Mouse (Mus musculus) hindbrain, embryonic 15.5 days (tissue): ENCODE measurements around the gene Hnrnph3. TPM values are rescaled to one million over a fixed set of nuclear protein-coding genes. Genes with fewer than 3 reads are reported as not detected.

Source experiments
- ATAC-seq: fragments of 200-750 bp; cut with Nextera tagmentation; 2 replicates; pipeline ENCODE4 v1.8.0; 2017; ENCODE audit warnings: low read depth, moderate number of reproducible peaks, moderate TSS enrichment; ENCODE audit not compliant: low FRiP score
- H3K27ac ChIP-seq: fragments of 300-500 bp; sonication (generic); replicated peaks from 2 replicates; pipeline ENCODE4 v1.5.1; 2015; ENCODE audit warnings: mild to moderate bottlenecking, inconsistent platforms
- H3K27me3 ChIP-seq: fragments of 300-500 bp; sonication (generic); 2 replicates; pipeline ENCODE4 v1.6.1; 2015; ENCODE audit warnings: control low read depth, inconsistent platforms
- H3K36me3 ChIP-seq: fragments of 300-500 bp; sonication (generic); 2 replicates; pipeline ENCODE4 v1.6.1; 2015; ENCODE audit warnings: control low read depth, inconsistent platforms
- H3K4me1 ChIP-seq: fragments of 300-500 bp; sonication (generic); replicated peaks from 2 replicates; pipeline ENCODE4 v1.6.1; 2015; ENCODE audit warnings: control low read depth, inconsistent platforms
- H3K4me2 ChIP-seq: fragments of 300-500 bp; sonication (generic); 2 replicates; pipeline ENCODE4 v1.6.1; 2015; ENCODE audit warnings: moderate library complexity, mild to moderate bottlenecking, inconsistent platforms
- H3K4me3 ChIP-seq: fragments of 300-500 bp; sonication (generic); 2 replicates; pipeline ENCODE4 v1.5.1; 2015; ENCODE audit warnings: mild to moderate bottlenecking, inconsistent platforms
- H3K9ac ChIP-seq: fragments of 300-500 bp; sonication (generic); 2 replicates; pipeline ENCODE4 v1.6.1; 2015; ENCODE audit warnings: inconsistent platforms
- H3K9me3 ChIP-seq: fragments of 300-500 bp; sonication (generic); 2 replicates; pipeline ENCODE4 v1.6.1; 2016; ENCODE audit warnings: control low read depth, inconsistent platforms
- WGBS: fragments of 180-500 bp; shearing (Covaris S2); methylation state at CpG from one replicate; pipeline ENCODE4 v1.1.7; 2015; 5-methylcytosine and 5-hydroxymethylcytosine counted together
- polyA plus RNA-seq: library from polyadenylated mRNA; unstranded; fragments of >200 nt; fragmentation: Nextera tagmentation; extraction: Ambion mirVana; gene quantifications from 2 replicates; pipeline ENCODE4 v1.2.1, GENCODE M21; 2015

The Hnrnph3 gene
- polyA plus RNA-seq, 1 experiment from 2014 or later = 141 TPM

DNA sequence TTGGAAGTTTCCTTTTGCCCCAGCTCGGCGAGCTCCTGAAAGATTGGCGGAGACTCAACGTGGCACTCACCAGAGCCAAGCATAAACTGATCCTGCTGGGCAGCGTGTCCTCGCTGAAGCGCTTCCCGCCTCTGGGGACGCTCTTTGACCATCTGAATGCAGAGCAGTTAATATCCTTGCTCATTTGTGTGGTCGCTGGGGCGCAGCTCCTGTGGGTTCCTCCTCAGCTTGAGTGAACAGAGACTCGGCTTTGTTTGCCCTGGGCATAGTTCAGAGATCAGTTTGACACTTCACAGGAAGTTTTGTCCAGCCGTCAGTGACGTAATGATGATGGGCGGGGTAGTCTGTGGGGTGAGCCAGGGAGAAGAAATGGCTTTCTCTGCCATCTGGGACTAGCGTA is 52.2 kb downstream of the Hnrnph3 start:
- Histone ChIP-seq H3K4me1 (no peaks in the 10 kb centered on the region), H3K36me3 (0 out of 2 replicates have a peak, but pooled peaks cover 6% of the 10 kb centered on the region), H3K4me3 (no peak overlapping the region), H3K9me3 (no peaks in the 10 kb centered on the region), H3K9ac (no peak overlapping the region), H3K27me3 (no peaks in the 10 kb centered on the region), H3K4me2 (no peak overlapping the region), H3K27ac (no peak overlapping the region)
- ATAC-seq = no peak
- WGBS = 47% methylated on average over 16 of the region's 16 CpGs

DNA sequence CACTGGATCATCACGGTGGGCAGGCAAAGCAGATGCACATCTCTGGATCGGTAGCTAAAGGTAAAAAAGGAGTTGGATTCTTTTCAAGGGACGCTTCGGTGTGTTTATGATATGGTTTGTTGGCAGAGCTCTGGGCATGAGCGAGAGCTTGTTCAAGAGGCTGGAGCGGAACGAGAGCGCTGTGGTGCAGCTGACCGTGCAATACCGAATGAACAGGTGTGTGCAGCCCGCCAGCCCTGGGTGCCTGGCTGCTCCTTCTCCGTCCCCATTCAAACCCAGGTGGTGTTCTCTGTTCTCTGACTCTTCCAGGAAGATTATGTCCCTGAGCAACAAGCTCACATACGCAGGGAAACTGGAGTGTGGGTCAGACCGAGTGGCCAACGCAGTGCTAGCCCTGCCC is 57.7 kb downstream of the Hnrnph3 start:
- H3K4me3 ChIP-seq = no peak overlapping the region
- 93% methylated on average over 15 of the region's 15 CpGs for WGBS
- H3K36me3 ChIP-seq = peaks cover 27% of the 10 kb centered on the region; the same call in 1 of the 2 replicates
- ATAC-seq = no peak
- H3K9ac ChIP-seq = no peak overlapping the region
- no peak overlapping the region for H3K27ac ChIP-seq
- no peak overlapping the region for H3K4me2 ChIP-seq
- no peaks in the 10 kb centered on the region for H3K4me1 ChIP-seq
- no peaks in the 10 kb centered on the region for H3K27me3 ChIP-seq
- no peaks in the 10 kb centered on the region for H3K9me3 ChIP-seq

DNA sequence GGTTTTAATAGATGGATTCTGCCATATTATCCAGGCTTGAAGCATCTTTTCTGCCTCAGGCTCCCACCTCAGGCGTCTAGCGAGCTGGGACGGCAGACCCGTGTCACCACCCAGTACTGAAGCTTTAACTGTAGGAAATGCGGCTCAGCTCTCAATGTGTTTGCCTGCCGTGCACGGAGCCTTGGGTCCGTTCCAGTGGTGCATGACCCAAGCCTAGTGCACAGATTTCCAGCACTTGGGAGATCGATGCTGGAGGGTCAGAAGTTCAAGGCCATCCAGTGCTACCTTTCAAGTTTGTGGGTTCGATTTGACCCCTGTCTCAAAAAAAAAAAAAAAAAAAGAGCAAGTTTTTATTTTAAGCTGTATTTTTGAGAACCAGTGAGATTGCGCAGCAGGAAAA is 58.2 kb downstream of the Hnrnph3 start:
- WGBS = 92% methylated on average over 11 of the region's 11 CpGs
- Histone ChIP-seq H3K27ac (no peak overlapping the region), H3K4me1 (no peaks in the 10 kb centered on the region), H3K36me3 (peaks cover 28% of the 10 kb centered on the region; the same call in 1 of the 2 replicates), H3K9me3 (no peaks in the 10 kb centered on the region), H3K4me2 (no peak overlapping the region), H3K27me3 (no peaks in the 10 kb centered on the region), H3K4me3 (no peak overlapping the region), H3K9ac (no peak overlapping the region)
- ATAC-seq = no peak

Other genes with a start within 250 kb of the Hnrnph3 start
- gene Ccar1, start 231.9 kb downstream of the Hnrnph3 start, polyA plus RNA-seq = 91.2 and 92.2 TPM in 2 replicates
- gene Tet1, start 115.2 kb downstream of the Hnrnph3 start, polyA plus RNA-seq = 35.1 and 37.7 TPM in 2 replicates
- gene Slc25a16, start 103.6 kb downstream of the Hnrnph3 start, polyA plus RNA-seq = 13.7 and 16.1 TPM in 2 replicates
- gene Dna2, start 77.2 kb downstream of the Hnrnph3 start, polyA plus RNA-seq = 3.6 and 4.0 TPM in 2 replicates
- 58.5 and 61.9 TPM in 2 replicates for gene Rufy2, start 44.0 kb downstream of the Hnrnph3 start, polyA plus RNA-seq
- gene Pbld2, start 98 bp upstream of the Hnrnph3 start, polyA plus RNA-seq = 0.35 and 0.93 TPM in 2 replicates
- gene Pbld1, start 35.9 kb upstream of the Hnrnph3 start, polyA plus RNA-seq = 0.91 and 1.2 TPM in 2 replicates
- 8.5 and 15.0 TPM in 2 replicates for gene Atoh7, start 75.4 kb upstream of the Hnrnph3 start, polyA plus RNA-seq
- 0.77 and 0.90 TPM in 2 replicates for gene Mypn, start 179.7 kb upstream of the Hnrnph3 start, polyA plus RNA-seq
- gene Herc4, start 219.6 kb upstream of the Hnrnph3 start, polyA plus RNA-seq = 27.5 and 28.0 TPM in 2 replicates